Mouse (Mus musculus) central nervous system, embryonic 14 days (tissue): Measurements from ENCODE around the gene Wnt10b. TPM values are rescaled to one million over a fixed set of nuclear protein-coding genes. Genes with fewer than 3 reads are reported as not detected.

ENCODE experiments used
- polyA plus RNA-seq: library from polyadenylated mRNA; depleted of rRNA; stranded (reverse); fragments of >200 nt; gene quantifications from 2 replicates; pipeline ENCODE4 v1.2.3, GENCODE M21; 2012; rRNA removed

Wnt10b gene
- polyA plus RNA-seq: 0.76 and 3.2 TPM in 2 replicates

DNA sequence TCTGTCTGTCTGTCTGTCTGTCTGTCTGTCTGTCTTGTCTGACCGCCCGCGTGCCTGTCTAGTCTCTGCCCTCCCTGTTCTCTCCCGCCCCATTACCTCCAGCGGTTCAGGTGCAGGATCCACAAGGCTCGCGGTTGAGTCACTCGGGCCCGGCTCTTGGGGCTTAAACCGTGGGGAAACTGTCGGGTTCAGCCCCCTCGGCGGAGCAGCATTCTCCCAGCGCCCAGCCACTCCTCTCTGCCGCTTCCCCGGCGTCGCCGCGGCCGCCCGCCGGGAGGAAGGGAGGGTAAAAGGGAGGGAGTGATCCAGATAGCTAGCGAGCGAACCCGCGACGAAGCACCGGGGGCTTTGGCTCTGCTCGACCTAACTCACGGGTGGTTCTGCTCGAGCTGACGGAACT is at the start of gene Wnt10b:
Gene Wnt10b, minus strand, starts transcription at position 389 of the 400 bp plus-strand sequence.

GRCm38 (mm10) chr15:98809390-98809789 is 31.4 kb upstream of the Wnt10b start, which contains the start of gene Ddn:
Gene Ddn (minus strand): TSS chr15:98809490.

DNA sequence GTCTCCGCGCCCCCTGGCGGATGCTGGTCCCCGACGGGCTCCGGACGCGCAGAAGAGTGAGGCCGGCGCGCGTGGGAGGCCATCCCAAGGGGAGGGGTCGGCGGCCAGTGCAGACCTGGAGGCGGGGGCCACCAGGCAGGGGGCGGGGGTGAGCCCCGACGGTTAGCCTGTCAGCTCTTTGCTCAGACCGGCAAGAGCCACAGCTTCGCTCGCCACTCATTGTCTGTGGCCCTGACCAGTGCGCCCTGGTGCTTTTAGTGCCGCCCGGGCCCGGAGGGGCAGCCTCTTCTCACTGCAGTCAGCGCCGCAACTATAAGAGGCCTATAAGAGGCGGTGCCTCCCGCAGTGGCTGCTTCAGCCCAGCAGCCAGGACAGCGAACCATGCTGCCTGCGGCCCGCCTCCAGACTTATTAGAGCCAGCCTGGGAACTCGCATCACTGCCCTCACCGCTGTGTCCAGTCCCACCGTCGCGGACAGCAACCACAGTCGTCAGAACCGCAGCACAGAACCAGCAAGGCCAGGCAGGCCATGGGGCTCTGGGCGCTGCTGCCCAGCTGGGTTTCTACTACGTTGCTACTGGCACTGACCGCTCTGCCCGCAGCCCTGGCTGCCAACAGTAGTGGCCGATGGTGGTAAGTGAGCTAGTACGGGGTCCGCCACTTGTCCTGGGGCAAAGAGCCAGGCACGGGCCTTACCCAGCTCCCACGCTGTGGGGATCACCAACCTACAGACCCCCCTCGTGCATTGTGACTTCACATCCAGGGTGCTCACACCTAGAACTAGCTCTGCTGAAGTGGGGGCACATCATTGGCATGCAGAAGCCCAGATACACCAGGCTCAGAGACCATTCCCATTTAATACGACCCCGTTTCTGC is 11.9 kb upstream of the Wnt10b start, which contains the start of gene Wnt1:
Gene Wnt1, plus strand, starts transcription at position 197 of the 875 bp plus-strand sequence.

GRCm38 (mm10) chr15:98762670-98763529 is 15.1 kb downstream of the Wnt10b start, which contains the start of gene Arf3:
Gene Arf3 (minus strand): TSS chr15:98763214.

DNA sequence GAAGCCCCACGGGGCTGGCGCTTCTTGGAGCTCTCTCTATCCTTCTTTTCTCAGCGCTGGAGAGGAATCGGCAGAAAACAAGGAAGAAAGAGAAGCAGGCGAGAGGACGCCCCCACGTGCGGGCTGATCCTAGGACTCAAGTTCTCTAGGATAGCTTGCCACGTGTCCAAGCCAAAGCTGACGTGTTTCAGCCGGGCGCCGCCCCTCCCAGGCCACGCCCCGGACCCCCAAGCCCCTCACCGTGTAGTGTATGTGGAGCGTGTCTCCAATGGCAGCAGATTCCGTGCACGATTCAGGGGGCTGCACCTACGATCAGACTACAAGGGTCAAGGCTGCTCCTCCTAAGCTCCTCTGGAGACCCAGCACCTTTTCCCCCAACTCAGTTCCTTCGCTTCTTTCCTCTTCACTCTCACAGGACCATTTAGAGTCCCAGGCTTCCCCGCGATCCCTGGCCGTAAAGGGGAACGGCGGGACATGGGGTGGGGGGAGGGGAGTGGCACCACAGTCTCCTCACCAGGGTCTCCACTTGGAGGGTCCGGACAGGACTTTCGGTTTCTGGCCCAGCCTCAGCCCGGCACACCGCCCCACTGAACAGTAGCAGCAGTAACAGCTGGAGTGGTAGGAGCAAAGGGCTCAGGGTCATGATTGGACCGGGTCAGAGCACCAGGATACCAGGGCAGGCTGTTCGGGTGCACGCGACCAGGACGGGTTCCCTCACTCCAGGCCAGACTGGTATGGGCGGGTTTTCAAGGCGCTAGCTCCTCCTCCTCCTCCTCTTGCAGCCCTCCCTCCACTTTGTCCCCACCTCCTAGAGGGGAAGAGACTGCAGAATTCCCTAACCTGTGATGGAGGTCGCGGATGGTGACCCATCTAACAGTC is 50.3 kb downstream of the Wnt10b start, which contains the start of gene Fkbp11:
Gene Fkbp11, minus strand, starts transcription at position 756 of the 879 bp plus-strand sequence.

Other genes starting within 250 kb of the Wnt10b start
- 117 and 125 TPM in 2 replicates for gene Kansl2, start 243.9 kb downstream of the Wnt10b start, polyA plus RNA-seq
- 22.8 and 23.3 TPM in 2 replicates for gene Ccnt1, start 207.2 kb downstream of the Wnt10b start, polyA plus RNA-seq
- 0.26 TPM in 1 of 2 replicates, not detected in the other for gene 4930415O20Rik, start 207.1 kb downstream of the Wnt10b start, polyA plus RNA-seq
- 46.7 and 54.8 TPM in 2 replicates for gene Adcy6, start 168.1 kb downstream of the Wnt10b start, polyA plus RNA-seq
- gene Cacnb3, start 147.3 kb downstream of the Wnt10b start, polyA plus RNA-seq: 230 and 233 TPM in 2 replicates
- gene Ddx23, start 115.3 kb downstream of the Wnt10b start, polyA plus RNA-seq: 53.2 and 54.3 TPM in 2 replicates
- 13.4 and 16.2 TPM in 2 replicates for gene Rnd1, start 100.7 kb downstream of the Wnt10b start, polyA plus RNA-seq
- 2.3 and 2.6 TPM in 2 replicates for gene Ccdc65, start 69.9 kb downstream of the Wnt10b start, polyA plus RNA-seq
- gene Fkbp11, start 50.0 kb downstream of the Wnt10b start, polyA plus RNA-seq: 6.5 and 15.6 TPM in 2 replicates
- gene Arf3, start 14.9 kb downstream of the Wnt10b start, polyA plus RNA-seq: 99.4 and 113 TPM in 2 replicates
- 1.4 and 1.5 TPM in 2 replicates for gene Wnt1, start 11.7 kb upstream of the Wnt10b start, polyA plus RNA-seq
- 1.6 and 1.8 TPM in 2 replicates for gene Ddn, start 31.3 kb upstream of the Wnt10b start, polyA plus RNA-seq
- gene Prkag1, start 53.4 kb upstream of the Wnt10b start, polyA plus RNA-seq: 82.9 and 88.6 TPM in 2 replicates
- 28.4 and 31.1 TPM in 2 replicates for gene Kmt2d, start 93.1 kb upstream of the Wnt10b start, polyA plus RNA-seq
- gene Rhebl1, start 116.4 kb upstream of the Wnt10b start, polyA plus RNA-seq: 31.8 and 35.6 TPM in 2 replicates
- 0.82 and 1.7 TPM in 2 replicates for gene Dhh, start 120.4 kb upstream of the Wnt10b start, polyA plus RNA-seq
- 97.9 and 103 TPM in 2 replicates for gene Lmbr1l, start 140.1 kb upstream of the Wnt10b start, polyA plus RNA-seq
- gene Tuba1b, start 156.4 kb upstream of the Wnt10b start, polyA plus RNA-seq: 1,826 and 1,827 TPM in 2 replicates
- gene Gm49450, start 175.4 kb upstream of the Wnt10b start, polyA plus RNA-seq: 31.7 and 40.2 TPM in 2 replicates
- gene Tuba1a, start 175.6 kb upstream of the Wnt10b start, polyA plus RNA-seq: 9,064 and 9,831 TPM in 2 replicates